Mouse (Mus musculus): ENCODE results near the gene Setd7.
"Not testable (repeated sequence)": the region's sequence is repeated elsewhere in the genome, so short reads cannot be mapped to it uniquely, and the experiment has no call there.

Gene Setd7

DNA sequence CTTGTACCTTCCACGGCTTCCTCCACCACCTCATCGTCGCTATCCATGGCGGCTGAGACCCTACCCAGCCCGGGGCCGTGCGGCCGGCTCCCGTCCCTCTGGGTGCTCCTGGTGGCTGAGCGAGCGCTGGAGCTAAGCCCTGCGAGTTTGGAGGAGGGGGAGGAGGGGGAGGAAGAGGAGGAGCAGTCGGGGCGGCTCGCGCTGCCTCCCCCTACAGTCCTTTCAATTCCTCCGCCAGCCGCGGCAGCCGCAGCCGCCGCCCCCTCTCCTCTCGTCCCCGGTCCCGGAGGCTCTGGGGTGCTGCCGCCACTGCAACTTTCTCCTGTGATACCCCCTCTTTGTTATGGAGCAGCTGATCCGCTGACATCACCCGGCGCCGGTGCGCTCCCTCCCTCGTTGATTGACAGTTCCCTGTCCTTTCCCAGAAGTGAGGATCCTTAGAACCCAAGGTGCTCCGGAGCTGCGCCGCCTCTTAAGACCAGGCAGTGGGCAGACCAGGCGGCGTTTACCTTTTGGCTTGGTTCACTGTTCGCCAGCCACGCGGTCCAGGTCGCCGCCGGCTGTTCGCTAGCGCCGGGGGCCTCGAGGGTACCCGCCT lies at the start of gene Setd7:
TSS of gene Setd7 (minus strand) at position 369 of the 598 bp plus-strand sequence.
- peak; percentile 74 to 80 for DNase-seq (ENCODE audit: low spot score in 2 of 2)

DNA sequence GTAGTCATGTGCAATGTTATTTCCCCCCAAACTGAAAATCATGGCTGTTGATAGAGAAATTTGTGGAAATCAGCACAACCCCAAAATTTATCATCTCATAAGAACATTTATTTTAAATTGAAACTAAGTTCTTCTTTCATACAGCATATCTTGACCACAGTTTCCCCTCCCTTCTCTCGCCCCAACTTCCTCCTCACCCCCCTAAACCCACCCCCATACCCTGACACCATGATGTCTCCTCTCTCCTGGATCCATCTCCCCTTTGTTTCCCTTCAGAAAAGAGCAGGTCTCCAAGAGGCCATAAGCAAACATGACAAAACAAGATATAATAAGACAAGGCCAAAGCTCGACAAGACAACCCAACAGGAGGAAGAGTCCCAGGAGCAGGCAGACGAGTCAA lies 43.8 kb upstream of the Setd7 start:
- no peak for DNase-seq (ENCODE audit: low spot score in 2 of 2)

DNA sequence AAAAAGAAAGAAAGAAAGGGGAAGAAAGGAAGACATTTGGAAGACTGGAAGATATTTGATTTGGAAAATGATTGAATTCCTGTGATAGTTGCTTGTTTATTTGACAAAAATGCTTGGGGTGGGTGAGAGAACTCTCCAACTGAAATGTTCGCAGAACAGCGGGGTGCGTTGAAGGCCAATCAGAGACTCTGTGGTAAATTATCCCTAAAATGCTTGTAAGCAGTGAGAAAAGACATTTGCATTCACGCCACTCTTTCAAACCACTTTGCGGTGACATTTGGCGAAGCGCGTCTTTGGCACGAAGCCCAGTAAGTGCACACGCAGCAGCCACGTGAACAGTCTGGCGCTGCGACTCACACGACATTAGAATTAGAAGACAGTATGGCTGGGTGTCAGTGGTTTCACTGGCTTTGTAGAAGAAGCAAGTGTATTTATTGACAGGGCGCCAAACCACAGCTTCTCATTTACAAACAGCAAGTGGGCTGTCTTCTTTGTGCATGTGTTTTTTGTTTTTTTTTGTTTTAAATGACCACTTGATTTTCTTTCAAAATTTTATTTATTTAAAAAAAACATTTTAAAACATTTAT lies 43.1 kb upstream of the Setd7 start:
- DNase-seq (ENCODE audit: low spot score in 2 of 2): peak; percentile 52 to 78

- no peak for DNase-seq (ENCODE audit: low spot score in 2 of 2)
These were observed 40.8 kb upstream of the Setd7 start for GRCm38 (mm10) chr3:51601461-51601860.

DNA sequence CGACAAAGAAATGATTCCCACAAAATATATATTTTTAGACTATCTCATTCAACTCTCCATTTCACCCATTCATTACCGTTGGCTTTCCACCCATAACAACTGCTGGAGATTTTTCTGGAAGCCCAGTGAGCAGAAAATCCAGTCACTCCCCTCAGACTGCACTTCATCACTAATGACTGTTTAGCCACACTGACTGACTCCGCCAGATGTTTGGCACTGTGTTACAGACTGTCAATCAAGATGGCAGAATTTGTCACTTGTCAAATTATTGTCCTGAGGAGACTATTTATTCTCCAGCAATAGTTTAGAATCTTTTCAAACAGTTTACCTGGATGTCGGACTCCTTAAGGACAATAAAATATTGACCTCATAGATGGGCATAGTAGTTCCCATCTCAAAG lies 40.0 kb upstream of the Setd7 start:
- no peak for DNase-seq (ENCODE audit: low spot score in 2 of 2)

GRCm38 (mm10) chr3:51599057-51599630 lies 38.5 kb upstream of the Setd7 start:
- no peak for DNase-seq (ENCODE audit: low spot score in 2 of 2)

DNA sequence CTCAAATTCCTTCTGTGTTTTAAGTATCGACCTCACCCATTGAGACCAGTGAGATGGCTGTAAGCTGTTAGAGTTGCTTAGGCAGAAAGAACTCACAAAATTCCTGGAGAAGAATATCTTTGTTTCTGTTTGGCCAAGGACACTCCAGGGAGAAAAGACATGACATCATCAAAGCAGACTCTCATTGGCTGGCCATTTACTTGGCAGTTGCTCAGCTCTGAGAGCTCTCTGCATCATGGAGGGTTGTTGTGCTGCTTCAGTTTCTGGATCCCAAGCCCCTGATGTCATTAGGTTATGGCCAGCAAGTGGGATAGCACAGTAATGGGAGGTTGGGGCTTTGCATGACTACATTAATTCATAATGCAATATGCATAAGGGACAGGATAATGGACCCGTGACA lies 35.9 kb upstream of the Setd7 start:
- no peak for DNase-seq (ENCODE audit: low spot score in 2 of 2)

GRCm38 (mm10) chr3:51593506-51593905 lies 32.8 kb upstream of the Setd7 start:
- DNase-seq (ENCODE audit: low spot score in 2 of 2): no peak

- DNase-seq (ENCODE audit: low spot score in 2 of 2): no peak
These were observed 30.9 kb upstream of the Setd7 start for GRCm38 (mm10) chr3:51591591-51591990.

DNA sequence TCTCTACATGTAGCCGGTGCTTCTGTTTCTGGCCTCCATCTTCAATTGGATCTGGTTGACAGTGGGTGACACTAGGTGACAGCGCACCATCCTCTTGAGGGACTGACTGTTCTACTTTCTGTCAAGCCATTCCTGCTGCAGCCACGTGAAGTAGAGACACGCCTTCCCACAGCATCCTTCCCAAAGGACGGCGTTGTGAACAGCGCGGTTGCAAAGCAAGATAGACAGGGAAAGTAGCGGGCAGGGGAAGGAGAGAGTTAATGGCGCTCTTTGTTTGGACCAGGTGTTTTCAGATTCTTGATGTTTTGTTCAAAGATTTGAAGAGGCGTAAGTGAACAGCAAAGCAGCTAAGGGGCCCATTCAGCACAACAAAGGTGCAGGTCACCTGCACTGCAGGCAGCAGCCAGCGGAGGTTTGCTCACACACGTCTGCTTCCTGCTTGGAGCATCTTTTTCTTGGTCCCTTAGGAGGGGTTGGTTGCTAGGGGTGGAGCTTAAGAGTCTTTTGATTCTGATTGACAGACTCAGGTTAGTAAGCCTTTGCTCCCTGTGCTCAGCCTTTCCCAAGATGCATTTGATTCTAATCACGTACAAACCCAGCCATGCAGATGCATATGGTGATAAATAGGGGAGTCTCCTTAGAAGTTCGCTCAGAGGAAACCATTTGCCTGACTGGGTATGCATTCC lies 29.7 kb upstream of the Setd7 start:
- DNase-seq (ENCODE audit: low spot score in 2 of 2): no peak

DNA sequence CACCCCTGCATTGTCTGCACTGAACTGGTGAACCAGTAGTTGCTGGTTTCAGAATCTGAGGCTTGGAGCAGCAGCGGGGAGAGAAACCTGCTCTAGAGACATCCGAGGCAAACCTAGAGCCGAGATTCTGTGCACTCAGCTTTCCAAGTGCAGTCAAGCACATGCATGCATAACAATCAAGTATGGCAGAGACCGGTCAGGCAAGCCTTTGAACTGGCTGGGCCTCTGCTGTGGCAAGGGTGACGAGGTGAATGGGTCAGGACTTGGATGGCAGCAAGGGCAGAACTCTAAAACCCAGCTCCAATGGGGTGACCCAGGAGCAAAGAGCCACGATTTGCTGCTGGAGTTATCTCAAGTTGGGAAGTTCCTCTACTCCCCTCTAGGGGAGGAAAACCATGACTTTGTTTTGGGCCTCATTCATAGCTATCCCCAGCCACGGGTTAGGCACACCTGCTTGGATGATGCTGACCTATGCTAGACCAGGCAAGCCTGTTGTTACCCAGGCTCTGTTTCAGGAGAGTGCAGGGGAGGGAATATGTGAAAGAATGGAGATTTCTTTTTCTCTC lies 27.1 kb upstream of the Setd7 start:
- DNase-seq (ENCODE audit: low spot score in 2 of 2): no peak

- DNase-seq (ENCODE audit: low spot score in 2 of 2): peak; percentile 63 to 66
These were observed 23.1 kb upstream of the Setd7 start for GRCm38 (mm10) chr3:51583574-51584391.

- DNase-seq (ENCODE audit: low spot score in 2 of 2): not testable (repeated sequence)
These were observed 18.6 kb upstream of the Setd7 start for GRCm38 (mm10) chr3:51579243-51579642.

DNA sequence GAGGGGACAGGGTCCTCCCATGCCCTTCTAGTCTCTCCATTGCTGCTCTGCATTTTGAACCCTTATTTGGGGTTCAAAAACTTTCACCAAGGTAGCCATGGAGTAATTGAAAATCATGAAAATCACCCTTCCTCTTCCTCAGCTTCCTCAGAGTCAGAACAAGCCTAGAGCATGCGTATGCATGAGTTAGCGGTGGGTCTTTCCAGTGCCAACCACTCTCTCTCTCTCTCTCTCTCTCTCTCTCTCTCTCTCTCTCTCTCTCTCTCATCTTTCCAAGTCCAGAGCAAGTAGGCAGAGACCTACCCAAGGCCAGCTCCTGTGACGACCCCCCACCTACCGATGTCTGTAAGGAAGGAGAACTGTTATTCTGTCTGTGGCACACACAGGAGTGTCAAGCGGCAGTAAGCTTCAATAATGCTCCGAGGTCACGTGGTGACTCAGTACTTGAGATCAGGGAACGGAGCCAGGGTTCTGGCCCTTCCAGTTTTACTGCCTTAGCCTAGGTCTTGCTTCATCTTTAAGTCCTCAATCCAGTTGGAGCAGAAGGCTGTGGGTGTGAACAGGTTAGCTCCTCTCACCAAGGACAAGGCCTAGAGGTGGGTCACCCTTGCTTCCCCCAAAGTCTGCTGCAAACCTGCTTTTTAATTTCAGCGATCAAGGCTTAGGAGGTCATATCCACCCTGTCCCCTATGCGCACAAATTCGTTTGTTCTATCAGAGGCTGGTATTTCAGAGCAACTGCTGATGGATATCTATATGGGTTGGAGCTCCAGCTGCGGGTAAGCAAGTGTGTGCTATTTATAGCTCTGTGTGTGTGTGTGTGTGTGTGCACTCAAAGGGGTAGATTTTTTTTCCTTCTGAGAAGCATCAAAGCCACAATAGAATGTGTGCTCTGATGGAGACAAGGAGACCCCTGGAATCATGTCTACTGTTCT lies 17.4 kb upstream of the Setd7 start:
- DNase-seq (ENCODE audit: low spot score in 2 of 2): no peak

DNA sequence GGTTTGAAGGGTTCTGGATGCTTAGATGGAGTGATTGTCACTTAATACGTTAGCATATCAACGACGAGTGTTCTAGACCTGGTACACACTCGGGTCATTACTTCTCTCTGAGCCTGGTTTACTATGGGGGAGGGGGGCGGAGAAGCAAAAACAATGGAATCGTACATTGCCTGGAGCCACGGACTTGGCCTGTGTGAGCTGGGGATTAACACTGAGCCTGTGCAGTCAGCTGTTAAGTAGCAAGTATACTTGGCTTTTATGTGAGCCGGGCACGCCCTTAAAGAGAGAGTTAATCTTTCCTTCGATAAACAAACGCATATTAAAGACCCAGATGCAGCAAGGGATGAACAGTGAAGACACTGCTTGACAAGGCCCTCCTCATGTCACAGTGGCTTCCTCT lies 16.7 kb upstream of the Setd7 start:
- DNase-seq (ENCODE audit: low spot score in 2 of 2): no peak

- DNase-seq (ENCODE audit: low spot score in 2 of 2): no peak
These were observed 13.2 kb upstream of the Setd7 start for GRCm38 (mm10) chr3:51573915-51574314.

DNA sequence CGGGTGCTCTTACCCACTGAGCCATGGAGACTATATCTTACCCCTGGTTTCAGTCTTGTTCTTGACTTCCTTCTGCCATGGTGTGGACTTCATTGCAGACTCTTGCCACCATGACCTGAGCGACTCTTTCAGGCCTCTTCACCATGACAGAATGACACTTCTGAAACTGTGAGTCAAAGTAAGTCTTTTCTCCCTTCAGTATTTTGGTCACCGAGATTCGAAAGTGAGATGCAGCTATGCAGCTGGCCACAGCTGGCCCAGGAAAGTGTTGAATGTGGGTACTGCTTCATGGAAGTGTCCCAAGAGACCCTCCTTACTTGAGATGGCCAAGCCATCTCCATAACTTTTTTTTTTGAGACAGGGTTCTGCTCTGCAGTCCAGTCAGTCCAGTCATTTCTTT lies 9.5 kb upstream of the Setd7 start:
- no peak for DNase-seq (ENCODE audit: low spot score in 2 of 2)

DNA sequence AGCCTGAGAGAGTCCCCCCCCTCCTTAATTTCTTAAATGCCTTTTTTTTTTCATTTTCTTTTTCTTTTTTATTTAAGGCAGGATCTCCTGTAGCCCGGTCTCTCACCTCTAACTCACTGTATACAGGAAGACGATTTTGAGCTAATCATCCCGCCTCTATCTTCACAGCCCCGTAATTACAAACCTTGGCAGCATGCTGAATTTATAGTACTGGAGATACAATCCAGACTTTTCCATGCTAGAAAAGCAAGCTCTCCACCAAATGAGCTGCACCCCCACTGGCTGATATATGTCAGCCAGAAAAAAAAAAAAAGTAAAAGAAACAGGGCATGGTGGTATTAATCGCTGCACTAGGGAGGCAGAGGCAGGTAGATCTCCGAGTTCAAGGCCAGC lies 1.3 kb upstream of the Setd7 start:
- DNase-seq (ENCODE audit: low spot score in 2 of 2): no peak

- peak; percentile 55 to 60 for DNase-seq (ENCODE audit: low spot score in 2 of 2)
These were observed 672 bp upstream of the Setd7 start for GRCm38 (mm10) chr3:51561109-51561992.
